Mouse (Mus musculus): Measurements from ENCODE around the gene Rtn4rl2. TPM values are rescaled to one million over a fixed set of nuclear protein-coding genes. Genes with fewer than 3 reads are reported as not detected.

The Rtn4rl2 gene
- total RNA-seq (2021), result 1 to 10 TPM; 3.6 to 3.8 TPM
- 2.6 and 6.1 TPM in 2 replicates for polyA plus RNA-seq (2012; rRNA removed)
- long read RNA-seq, transcript Rtn4rl2-203 (3 exons, 1,303 nt), result major isoform, 6 of 7 reads
- long read RNA-seq, partial matches to known transcripts, result 0 of 7 reads
- long read RNA-seq, other reads (novel, unspliced or antisense), result 1 of 7 reads

- Histone ChIP-seq H3K36me3 (ENCODE audit: control insufficient read depth, insufficient read depth, low read length) (no peaks in the 10 kb centered on the region), H3K4me1 (ENCODE audit: control insufficient read depth, insufficient read depth, low read length) (peaks cover 4% of the 10 kb centered on the region), H3K79me2 (replicated peaks; ENCODE audit: control insufficient read depth, insufficient read depth, low read length) (no peaks in the 10 kb centered on the region), H3K27ac (peak within 1 kb of the TSS; percentile 49), H3K4me3 (peak within 1 kb of the TSS; percentile 52), H3K9ac (ENCODE audit: low read depth, low read length) (peak within 1 kb of the TSS; percentile 75), H3K27me3 (ENCODE audit: control insufficient read depth, insufficient read depth, low read length) (peaks cover 2% of the 10 kb centered on the region; the same call in 1 of the 2 replicates)
- intact Hi-C loops (cut with DNase I), result loop anchor here (5.0 kb wide), 1 partner anchor 71 kb away; no protein-coding TSS in a partner anchor
- 2% methylated on average over 30 of the region's 35 CpGs for WGBS
- DNase-seq, result peak; percentile 15 to 47
- TF ChIP-seq EP300 (IDR thresholded peaks at IDR 0.05; ENCODE audit: insufficient read depth, low read depth, low read length) (no peak), POLR2A (IDR thresholded peaks at IDR 0.05; ENCODE audit: insufficient read depth, low read depth, low read length) (no peak), CTCF (IDR thresholded peaks at IDR 0.05) (no peak)
These were observed at the start of gene Rtn4rl2 for GRCm38 (mm10) chr2:84886234-84886731. TSS of gene Rtn4rl2 (minus strand) at chr2:84886710.

GRCm38 (mm10) chr2:84935065-84935464, 48.6 kb upstream of the Rtn4rl2 start:
- H3K27me3 ChIP-seq (ENCODE audit: control insufficient read depth, insufficient read depth, low read length), result no peaks in the 10 kb centered on the region
- no peak for DNase-seq
- H3K4me3 ChIP-seq, result no peak overlapping the region
- peak overlapping the region; percentile 47; the same call in 1 of the 2 replicates for H3K27ac ChIP-seq
- peaks cover 7% of the 10 kb centered on the region for H3K4me1 ChIP-seq (ENCODE audit: control insufficient read depth, insufficient read depth, low read length)
- H3K36me3 ChIP-seq (ENCODE audit: control insufficient read depth, insufficient read depth, low read length), result peaks cover 11% of the 10 kb centered on the region
- intact Hi-C loops (cut with DNase I), result no loop called here
- H3K79me2 ChIP-seq (replicated peaks; ENCODE audit: control insufficient read depth, insufficient read depth, low read length), result no peaks in the 10 kb centered on the region; the same call in 1 of the 2 replicates
- TF ChIP-seq EP300 (IDR thresholded peaks at IDR 0.05; ENCODE audit: insufficient read depth, low read depth, low read length) (no peak), CTCF (IDR thresholded peaks at IDR 0.05) (no peak), POLR2A (IDR thresholded peaks at IDR 0.05; ENCODE audit: insufficient read depth, low read depth, low read length) (no peak)
- H3K9ac ChIP-seq (ENCODE audit: low read depth, low read length), result no peak overlapping the region
- WGBS, result 86% methylated on average over 5 of the region's 5 CpGs

- no peak overlapping the region for H3K9ac ChIP-seq (ENCODE audit: low read depth, low read length)
- H3K4me1 ChIP-seq (ENCODE audit: control insufficient read depth, insufficient read depth, low read length), result peaks cover 4% of the 10 kb centered on the region
- peak overlapping the region; percentile 47 for H3K27ac ChIP-seq
- peaks cover 8% of the 10 kb centered on the region for H3K36me3 ChIP-seq (ENCODE audit: control insufficient read depth, insufficient read depth, low read length)
- no peak for DNase-seq
- H3K79me2 ChIP-seq (replicated peaks; ENCODE audit: control insufficient read depth, insufficient read depth, low read length), result no peaks in the 10 kb centered on the region; the same call in 1 of the 2 replicates
- H3K27me3 ChIP-seq (ENCODE audit: control insufficient read depth, insufficient read depth, low read length), result no peaks in the 10 kb centered on the region
- intact Hi-C loops (cut with DNase I), result no loop called here
- TF ChIP-seq EP300 (IDR thresholded peaks at IDR 0.05; ENCODE audit: insufficient read depth, low read depth, low read length) (no peak), POLR2A (IDR thresholded peaks at IDR 0.05; ENCODE audit: insufficient read depth, low read depth, low read length) (no peak), CTCF (IDR thresholded peaks at IDR 0.05) (no peak)
- no peak overlapping the region for H3K4me3 ChIP-seq
- WGBS, result 69% methylated on average over 4 of the region's 4 CpGs
These were observed 48.1 kb upstream of the Rtn4rl2 start for GRCm38 (mm10) chr2:84934649-84935007.

- Histone ChIP-seq H3K27me3 (ENCODE audit: control insufficient read depth, insufficient read depth, low read length) (no peaks in the 10 kb centered on the region), H3K4me3 (no peak overlapping the region), H3K36me3 (ENCODE audit: control insufficient read depth, insufficient read depth, low read length) (peaks cover 4% of the 10 kb centered on the region), H3K27ac (peak overlapping the region; percentile 47), H3K9ac (ENCODE audit: low read depth, low read length) (no peak overlapping the region), H3K4me1 (ENCODE audit: control insufficient read depth, insufficient read depth, low read length) (peaks cover 3% of the 10 kb centered on the region; the same call in 1 of the 2 replicates), H3K79me2 (replicated peaks; ENCODE audit: control insufficient read depth, insufficient read depth, low read length) (no peaks in the 10 kb centered on the region; the same call in 1 of the 2 replicates)
- 49% methylated on average over 8 of the region's 8 CpGs for WGBS
- DNase-seq, result no peak
- TF ChIP-seq EP300 (IDR thresholded peaks at IDR 0.05; ENCODE audit: insufficient read depth, low read depth, low read length) (no peak), POLR2A (IDR thresholded peaks at IDR 0.05; ENCODE audit: insufficient read depth, low read depth, low read length) (no peak), CTCF (IDR thresholded peaks at IDR 0.05) (no peak)
- intact Hi-C loops (cut with DNase I), result no loop called here
These were observed 47.6 kb upstream of the Rtn4rl2 start for GRCm38 (mm10) chr2:84933992-84934648.

DNA sequence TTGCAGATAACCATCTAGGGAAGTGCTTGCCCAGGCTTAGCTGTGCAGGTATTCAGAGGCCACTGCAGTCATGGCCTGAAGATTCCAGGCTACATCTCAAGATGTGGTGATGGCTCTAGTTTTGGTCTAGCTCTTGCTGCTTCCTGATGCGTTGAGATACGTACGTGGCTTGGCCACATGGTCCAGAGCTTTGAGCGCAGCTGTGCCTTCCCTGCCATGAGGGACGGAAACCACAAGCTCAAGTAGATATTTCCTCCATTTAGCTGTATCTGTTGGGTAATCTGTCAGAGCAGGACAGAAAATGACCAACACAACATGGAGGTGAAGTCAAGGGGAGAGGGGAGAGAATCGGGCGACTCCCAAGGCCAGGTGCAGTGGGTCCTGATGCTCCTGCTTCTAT, 43.7 kb upstream of the Rtn4rl2 start:
- Histone ChIP-seq H3K4me3 (no peak overlapping the region), H3K27ac (no peak overlapping the region), H3K79me2 (replicated peaks; ENCODE audit: control insufficient read depth, insufficient read depth, low read length) (no peaks in the 10 kb centered on the region), H3K36me3 (ENCODE audit: control insufficient read depth, insufficient read depth, low read length) (no peaks in the 10 kb centered on the region), H3K9ac (ENCODE audit: low read depth, low read length) (no peak overlapping the region), H3K4me1 (ENCODE audit: control insufficient read depth, insufficient read depth, low read length) (peaks cover 3% of the 10 kb centered on the region; the same call in 1 of the 2 replicates), H3K27me3 (ENCODE audit: control insufficient read depth, insufficient read depth, low read length) (no peaks in the 10 kb centered on the region)
- 94% methylated on average over 7 of the region's 7 CpGs for WGBS
- intact Hi-C loops (cut with DNase I), result no loop called here
- DNase-seq, result no peak
- TF ChIP-seq CTCF (IDR thresholded peaks at IDR 0.05) (no peak), EP300 (IDR thresholded peaks at IDR 0.05; ENCODE audit: insufficient read depth, low read depth, low read length) (no peak), POLR2A (IDR thresholded peaks at IDR 0.05; ENCODE audit: insufficient read depth, low read depth, low read length) (no peak)

DNA sequence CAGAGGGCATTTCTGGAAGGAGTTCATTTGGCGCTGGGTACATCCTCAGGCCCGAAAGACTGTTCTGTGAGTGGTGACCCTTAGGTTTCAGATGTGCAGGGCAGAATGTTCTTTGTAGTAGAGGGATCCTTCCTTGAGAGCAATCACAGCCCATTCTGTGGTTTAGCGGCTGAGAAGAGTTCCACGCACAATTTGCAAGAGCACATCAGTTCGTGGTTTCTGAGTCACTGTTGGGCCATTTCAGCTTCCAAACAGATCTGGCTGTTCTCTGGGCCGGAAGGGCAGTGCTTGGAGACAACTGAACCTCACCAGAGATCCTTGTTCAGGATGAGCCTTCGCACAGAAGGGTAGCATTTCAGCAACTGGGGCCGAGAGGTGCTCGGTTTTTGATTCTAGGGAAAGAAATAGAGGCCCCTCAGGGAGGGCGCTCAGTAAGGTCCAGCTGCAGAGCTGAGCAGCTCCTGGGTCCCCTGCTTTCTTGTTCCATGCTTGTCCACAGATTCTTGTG, 33.1 kb upstream of the Rtn4rl2 start:
- Histone ChIP-seq H3K27ac (no peak overlapping the region), H3K79me2 (replicated peaks; ENCODE audit: control insufficient read depth, insufficient read depth, low read length) (no peaks in the 10 kb centered on the region), H3K4me1 (ENCODE audit: control insufficient read depth, insufficient read depth, low read length) (peaks cover 14% of the 10 kb centered on the region), H3K27me3 (ENCODE audit: control insufficient read depth, insufficient read depth, low read length) (no peaks in the 10 kb centered on the region), H3K4me3 (no peak overlapping the region), H3K36me3 (ENCODE audit: control insufficient read depth, insufficient read depth, low read length) (peaks cover 9% of the 10 kb centered on the region), H3K9ac (ENCODE audit: low read depth, low read length) (no peak overlapping the region)
- intact Hi-C loops (cut with DNase I), result no loop called here
- 94% methylated on average over 10 of the region's 10 CpGs for WGBS
- no peak for DNase-seq
- TF ChIP-seq EP300 (IDR thresholded peaks at IDR 0.05; ENCODE audit: insufficient read depth, low read depth, low read length) (no peak), CTCF (IDR thresholded peaks at IDR 0.05) (no peak), POLR2A (IDR thresholded peaks at IDR 0.05; ENCODE audit: insufficient read depth, low read depth, low read length) (no peak)

All from heart, adult 2 months (tissue).